Mouse (Mus musculus): ENCODE data around the gene Cyp2t4.

Cyp2t4 gene

DNA sequence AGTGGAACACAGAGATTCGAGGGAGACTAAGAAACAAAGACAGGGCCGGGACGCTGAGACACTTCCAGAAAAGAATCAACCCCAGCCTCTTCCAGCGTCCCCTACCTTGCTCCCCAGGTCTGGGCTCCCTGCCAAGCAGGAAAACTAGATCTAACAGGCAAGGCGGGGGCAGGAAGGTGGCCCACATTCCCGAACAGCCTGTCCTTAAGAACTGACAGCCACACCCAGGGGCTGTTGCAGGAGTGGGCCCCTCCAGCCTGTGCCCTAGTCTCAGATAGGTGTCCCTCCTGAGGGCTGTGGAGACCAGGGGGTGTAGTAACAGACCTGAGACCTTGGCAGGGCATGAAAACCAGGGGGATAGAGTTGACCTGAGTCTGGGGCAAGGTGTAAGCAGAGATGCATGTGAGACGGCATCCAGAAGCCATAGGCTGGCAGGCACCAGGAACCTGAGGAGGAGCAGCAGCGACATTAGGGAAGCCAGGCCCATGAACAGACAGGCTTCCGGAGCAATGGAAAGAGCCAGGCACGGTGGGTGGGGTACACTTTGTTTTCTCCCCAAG, at the start of gene Cyp2t4:
Cyp2t4 (plus strand) TSS at position 510 of the 560 bp plus-strand sequence.
- in situ Hi-C loops (cut with MboI, MseI): no loop called here

- in situ Hi-C loops (cut with MboI, MseI): no loop called here
These were observed 48.6 kb upstream of the Cyp2t4 start for GRCm38 (mm10) chr7:27104882-27105281.

GRCm38 (mm10) chr7:27110327-27110726, 43.2 kb upstream of the Cyp2t4 start:
- in situ Hi-C loops (cut with MboI, MseI): no loop called here

DNA sequence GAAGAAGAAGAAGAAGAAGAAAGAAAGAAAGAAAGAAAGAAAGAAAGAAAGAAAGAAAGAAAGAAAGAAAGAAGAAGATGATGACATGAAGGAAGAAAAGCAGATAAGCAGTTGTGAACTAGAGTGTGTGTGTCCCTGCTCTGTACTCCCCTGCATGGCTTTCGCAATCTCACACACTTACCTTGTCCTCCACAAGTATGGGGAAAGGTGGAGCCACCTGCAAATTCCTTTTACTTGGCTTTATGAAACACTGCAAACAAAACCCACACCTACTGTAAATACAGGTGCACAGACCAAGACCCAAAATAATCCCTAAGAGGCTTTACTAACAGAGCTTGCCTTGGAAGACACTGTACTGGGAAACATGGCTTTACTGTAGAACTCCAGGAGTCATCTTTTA, 42.5 kb upstream of the Cyp2t4 start:
- in situ Hi-C loops (cut with MboI, MseI): no loop called here

GRCm38 (mm10) chr7:27111987-27112386, 41.5 kb upstream of the Cyp2t4 start:
- in situ Hi-C loops (cut with MboI, MseI): no loop called here

DNA sequence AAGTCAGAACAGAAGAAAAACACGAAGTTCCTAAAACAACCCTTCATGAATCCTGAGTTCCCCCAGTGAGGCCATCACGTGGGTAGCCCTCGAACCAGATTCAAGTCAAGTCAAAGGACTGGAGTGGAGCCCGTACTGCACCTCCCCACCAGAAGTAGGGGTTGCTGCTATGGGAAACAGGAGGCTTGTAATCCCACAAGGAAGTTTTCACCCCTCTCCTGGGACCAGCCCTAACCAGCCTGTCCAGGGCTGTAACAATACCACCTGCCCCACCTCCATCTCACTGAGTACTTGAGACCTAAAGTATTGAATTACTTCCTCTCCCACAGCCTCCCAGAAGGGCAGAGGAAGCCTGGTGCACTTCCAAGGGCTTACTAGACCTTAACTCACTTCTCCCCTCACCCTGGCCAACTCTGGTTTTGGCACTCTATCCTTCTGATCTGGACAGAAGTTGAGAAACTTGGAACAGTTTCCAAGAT, 35.4 kb upstream of the Cyp2t4 start:
- in situ Hi-C loops (cut with MboI, MseI): no loop called here

GRCm38 (mm10) chr7:27119676-27120075, 33.8 kb upstream of the Cyp2t4 start, which contains the start of gene Cyp2f2:
Cyp2f2 (plus strand) TSS chr7:27119909.
- in situ Hi-C loops (cut with MboI, MseI): no loop called here

DNA sequence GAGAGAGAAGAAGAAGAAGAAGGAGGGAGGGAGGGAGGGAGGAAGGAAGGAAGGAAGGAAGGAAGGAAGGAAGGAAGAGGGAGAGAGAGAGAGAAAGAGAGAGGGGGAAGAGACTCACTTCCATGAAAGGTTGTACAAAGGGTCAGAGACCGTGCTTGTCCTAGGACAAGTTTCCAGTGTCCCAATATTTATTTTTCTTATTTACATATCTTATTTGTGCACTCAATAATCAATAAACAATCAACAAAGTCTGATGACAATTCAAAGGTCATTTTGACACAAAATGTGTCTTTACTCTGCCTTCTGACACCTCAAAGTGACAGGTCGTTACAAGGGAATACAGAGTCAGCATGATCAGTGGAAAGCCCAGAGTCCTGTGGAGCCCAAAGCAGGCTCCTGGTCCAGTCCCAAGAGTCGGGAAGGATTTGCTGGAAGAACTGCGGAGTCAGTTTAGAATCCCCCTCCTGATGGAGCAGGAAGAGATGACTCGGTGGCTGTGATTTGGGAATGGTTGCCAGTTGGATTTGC, 29.1 kb upstream of the Cyp2t4 start:
- in situ Hi-C loops (cut with MboI, MseI): no loop called here

- in situ Hi-C loops (cut with MboI, MseI): no loop called here
These were observed 28.5 kb upstream of the Cyp2t4 start for GRCm38 (mm10) chr7:27124969-27125368.

- in situ Hi-C loops (cut with MboI, MseI): no loop called here
These were observed 25.4 kb upstream of the Cyp2t4 start for GRCm38 (mm10) chr7:27128162-27128561.

DNA sequence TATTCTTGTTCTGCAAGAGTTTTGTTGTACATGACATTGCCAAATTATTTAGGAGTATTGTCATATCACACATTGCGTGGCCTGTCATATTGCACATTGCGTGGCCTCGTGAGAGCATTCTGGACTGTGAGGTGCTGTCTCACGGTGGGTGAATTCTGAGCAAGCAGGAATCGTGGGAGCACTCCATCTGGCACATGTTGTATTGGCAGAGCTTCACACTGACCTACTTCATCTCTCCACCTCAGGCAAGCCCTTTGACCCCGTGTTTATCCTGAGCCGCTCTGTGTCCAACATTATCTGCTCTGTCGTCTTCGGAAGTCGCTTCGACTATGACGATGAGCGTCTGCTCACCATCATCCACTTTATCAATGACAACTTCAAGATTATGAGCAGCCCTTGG, 24.6 kb upstream of the Cyp2t4 start:
- in situ Hi-C loops (cut with MboI, MseI): no loop called here

DNA sequence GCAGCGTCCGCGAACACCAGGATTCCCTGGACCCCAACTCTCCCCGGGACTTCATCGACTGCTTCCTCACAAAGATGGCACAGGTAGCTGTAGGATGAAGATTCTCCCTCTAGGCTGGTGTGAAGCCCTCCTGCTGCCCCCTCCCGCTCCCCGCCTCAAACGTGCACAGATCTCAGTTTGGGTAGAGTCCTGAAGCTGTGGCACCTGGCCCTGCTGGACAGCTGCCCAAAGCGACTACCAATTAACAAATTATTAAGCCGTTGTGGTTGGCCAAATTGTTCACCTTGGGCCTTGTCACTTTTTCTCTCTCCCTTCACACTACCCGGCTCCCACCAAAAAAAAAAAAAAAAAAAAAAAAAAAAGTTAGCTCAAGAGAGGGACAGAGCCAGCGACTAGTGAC, 23.7 kb upstream of the Cyp2t4 start:
- in situ Hi-C loops (cut with MboI, MseI): no loop called here

GRCm38 (mm10) chr7:27130521-27131370, 22.8 kb upstream of the Cyp2t4 start:
- in situ Hi-C loops (cut with MboI, MseI): no loop called here

DNA sequence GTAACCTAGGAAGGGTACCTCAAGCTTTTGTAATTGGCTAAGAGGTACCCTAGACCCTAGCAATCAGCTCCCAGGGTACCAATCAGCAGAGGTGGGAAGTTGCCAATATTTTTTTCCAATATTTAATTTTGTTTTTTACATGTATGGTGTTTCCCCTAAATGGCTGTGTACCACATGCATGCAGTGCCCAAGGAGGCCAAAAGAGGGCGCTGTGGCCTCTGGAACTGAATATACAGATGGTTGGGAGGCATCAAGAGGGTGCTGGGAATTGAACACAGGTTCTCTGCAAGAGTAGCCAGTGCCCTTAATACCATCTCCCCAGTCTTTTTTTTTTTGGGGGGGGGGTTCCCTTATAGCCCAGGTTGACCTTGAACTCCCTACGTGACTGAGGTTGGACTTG, 22.1 kb upstream of the Cyp2t4 start:
- in situ Hi-C loops (cut with MboI, MseI): no loop called here

- in situ Hi-C loops (cut with MboI, MseI): no loop called here
These were observed 20.9 kb upstream of the Cyp2t4 start for GRCm38 (mm10) chr7:27132588-27132987.

GRCm38 (mm10) chr7:27133156-27133555, 20.4 kb upstream of the Cyp2t4 start:
- in situ Hi-C loops (cut with MboI, MseI): no loop called here

DNA sequence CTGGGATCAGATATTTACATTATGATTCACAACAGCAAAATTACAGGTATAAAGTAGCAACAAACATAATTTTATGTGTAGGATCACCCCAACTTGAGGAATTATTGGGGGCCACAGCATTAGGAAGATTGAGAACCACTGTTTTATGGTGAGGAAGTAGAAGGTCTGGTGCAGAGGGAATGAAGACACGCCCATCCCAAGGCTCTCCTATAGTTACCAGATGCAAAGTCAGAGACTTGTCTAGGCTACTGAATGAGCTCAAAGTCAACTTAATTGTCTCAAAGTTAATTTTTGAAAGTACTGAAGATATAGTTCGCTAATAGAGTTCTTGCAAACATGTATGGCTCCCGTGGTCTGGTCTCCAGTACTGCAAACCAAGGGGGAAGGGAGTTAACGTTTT, 19.8 kb upstream of the Cyp2t4 start:
- in situ Hi-C loops (cut with MboI, MseI): no loop called here

DNA sequence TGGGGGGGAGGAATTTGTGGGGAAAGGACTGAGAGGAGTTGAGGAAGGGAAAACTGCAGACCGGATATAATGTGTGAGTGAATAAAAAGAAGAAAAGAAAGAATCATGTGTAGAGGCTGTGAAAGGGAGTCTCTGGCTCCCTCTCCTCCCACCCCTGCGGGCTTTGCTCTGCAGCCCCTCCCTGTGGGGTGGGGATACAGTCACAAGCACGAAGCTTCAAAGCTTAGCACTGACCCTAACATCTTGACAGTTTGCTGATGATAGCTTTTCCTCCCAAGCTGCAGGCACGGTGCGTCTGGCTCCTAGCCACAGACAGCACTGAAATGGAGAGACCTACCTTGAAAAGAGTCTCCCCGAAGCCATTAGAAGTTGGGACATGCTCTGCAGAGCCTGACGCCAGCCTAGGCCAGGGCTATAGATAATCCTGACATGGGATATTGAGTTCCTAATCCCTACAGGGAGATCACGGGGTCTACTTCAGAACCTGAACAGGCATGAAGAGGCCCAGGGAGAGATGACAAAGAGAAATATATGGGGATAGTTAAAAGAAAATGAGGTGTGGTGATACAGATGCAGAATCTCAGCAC, 17.0 kb upstream of the Cyp2t4 start:
- in situ Hi-C loops (cut with MboI, MseI): no loop called here

GRCm38 (mm10) chr7:27156005-27156404, 2.5 kb downstream of the Cyp2t4 start:
- in situ Hi-C loops (cut with MboI, MseI): loop anchor here (5.0 kb wide), 1 partner anchor 101 kb away; the partner anchor contains the start of gene Numbl

- in situ Hi-C loops (cut with MboI, MseI): loop anchor here (5.0 kb wide), 1 partner anchor 99 kb away; the partner anchor contains the start of gene Numbl
These were observed 4.7 kb downstream of the Cyp2t4 start for GRCm38 (mm10) chr7:27158171-27158570.

- in situ Hi-C loops (cut with MboI, MseI): loop anchor here (5.0 kb wide), 1 partner anchor 98 kb away; the partner anchor contains the start of gene Numbl
These were observed 5.7 kb downstream of the Cyp2t4 start for GRCm38 (mm10) chr7:27159256-27159655.

DNA sequence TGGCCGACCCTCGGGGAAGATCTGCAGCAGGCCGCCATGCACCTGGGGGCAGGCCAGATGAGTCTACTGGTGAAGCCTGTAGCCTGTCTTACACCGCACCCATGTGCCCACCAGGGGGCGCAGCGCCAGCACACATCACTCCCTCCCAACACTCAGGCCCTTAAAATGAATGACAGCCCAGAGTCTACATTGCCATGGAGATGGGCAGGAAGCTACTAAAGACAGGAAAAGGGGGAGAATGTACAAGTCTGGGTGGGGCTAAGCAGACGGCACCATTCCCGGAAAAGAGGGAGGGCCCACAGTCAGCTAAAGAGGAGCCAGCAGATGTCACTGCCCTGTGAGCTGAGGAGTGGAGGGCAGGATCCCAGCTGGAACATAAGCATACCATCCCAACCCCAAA, 6.4 kb downstream of the Cyp2t4 start:
- in situ Hi-C loops (cut with MboI, MseI): loop anchor here (5.0 kb wide), 1 partner anchor 97 kb away; the partner anchor contains the start of gene Numbl

Measured in T-helper 2 cell (primary cell).